Mouse (Mus musculus) lung, adult 2 months (tissue): Measurements from ENCODE around the gene Atpaf1. TPM values are rescaled to one million over a fixed set of nuclear protein-coding genes. Genes with fewer than 3 reads are reported as not detected.

Source experiments
- DNase-seq: peaks from one replicate; pipeline ENCODE4 v3.0.0; 2022
- H3K4me1 ChIP-seq: fragments of 200-500 bp; 2 replicates; pipeline ENCODE4 v1.6.1; 2011; ENCODE audit warnings: low read length; ENCODE audit not compliant: control insufficient read depth, insufficient read depth
- H3K4me3 ChIP-seq: fragments of 200-500 bp; replicated peaks from 2 replicates; pipeline ENCODE3; 2011; ENCODE audit warnings: low read depth, mild to moderate bottlenecking, control low read depth, low read length; ENCODE audit errors: extremely low read depth
- CTCF ChIP-seq: fragments of 200-500 bp; IDR thresholded peaks from 2 replicates; pipeline ENCODE4 v1.5.1; 2011; ENCODE audit warnings: mild to moderate bottlenecking, low read length, control low read depth; ENCODE audit not compliant: insufficient read depth
- POLR2A ChIP-seq: fragments of 200-500 bp; IDR thresholded peaks from 2 replicates; pipeline ENCODE4 v1.6.1; 2011; ENCODE audit warnings: low read depth, mild to moderate bottlenecking, control low read depth, low read length, borderline replicate concordance; ENCODE audit errors: extremely low read depth
- WGBS: fragments of 180-500 bp; shearing (Covaris S2); methylation state at CpG from one replicate; pipeline ENCODE4 v1.1.7; 2018; 5-methylcytosine and 5-hydroxymethylcytosine counted together
- polyA plus RNA-seq: library from polyadenylated mRNA; depleted of rRNA; stranded (reverse); fragments of >200 nt; gene quantifications from 2 replicates; pipeline ENCODE4 v1.2.3, GENCODE M21; 2012

Gene Atpaf1
- polyA plus RNA-seq, 1 experiment, result 19.6 TPM

GRCm38 (mm10) chr4:115754851-115755250 lies 29.8 kb upstream of the Atpaf1 start:
- WGBS, result 94% methylated on average over 1 of the region's 1 CpGs
- no peaks in the 10 kb centered on the region for H3K4me1 ChIP-seq
- TF ChIP-seq CTCF, result no peak
- no peak for TF ChIP-seq POLR2A
- H3K4me3 ChIP-seq, result no peak overlapping the region
- DNase-seq, result no peak

DNA sequence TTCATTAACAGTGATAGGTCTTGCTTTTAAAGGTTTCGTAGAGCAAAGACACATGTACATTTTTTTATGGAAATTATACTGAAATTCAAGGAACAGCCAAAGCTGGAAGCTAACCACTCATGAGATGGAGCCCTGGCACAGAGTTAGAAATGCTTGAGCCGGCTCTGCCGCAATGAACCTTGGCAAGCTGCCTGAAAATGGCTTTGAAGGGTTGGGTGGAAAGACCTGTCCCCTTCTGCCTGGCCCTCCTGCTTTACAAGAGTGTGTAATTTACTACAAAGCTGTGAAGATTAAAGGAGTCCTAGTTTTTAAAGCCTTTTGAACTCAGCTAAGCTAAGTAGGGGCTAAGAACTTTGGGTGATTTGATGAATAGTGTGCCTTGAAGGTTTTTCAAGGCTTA lies 23.4 kb upstream of the Atpaf1 start:
- TF ChIP-seq CTCF, result no peak
- TF ChIP-seq POLR2A, result no peak

GRCm38 (mm10) chr4:115764581-115764980 lies 20.0 kb upstream of the Atpaf1 start:
- H3K4me1 ChIP-seq, result no peaks in the 10 kb centered on the region; the same call in 1 of the 2 replicates
- no peak overlapping the region for H3K4me3 ChIP-seq
- TF ChIP-seq CTCF (no peak), POLR2A (no peak)
- DNase-seq, result no peak
- 93% methylated on average over 11 of the region's 11 CpGs for WGBS

More for the DNA sequence above, 23.4 kb upstream of the Atpaf1 start:
- Histone ChIP-seq H3K4me1 (no peaks in the 10 kb centered on the region; the same call in 1 of the 2 replicates), H3K4me3 (no peak overlapping the region)
- WGBS, result 51% methylated on average over 3 of the region's 3 CpGs
- peak; percentile 44 for DNase-seq

- DNase-seq, result no peak
Measured at GRCm38 (mm10) chr4:115767647-115768467, 16.8 kb upstream of the Atpaf1 start.

DNA sequence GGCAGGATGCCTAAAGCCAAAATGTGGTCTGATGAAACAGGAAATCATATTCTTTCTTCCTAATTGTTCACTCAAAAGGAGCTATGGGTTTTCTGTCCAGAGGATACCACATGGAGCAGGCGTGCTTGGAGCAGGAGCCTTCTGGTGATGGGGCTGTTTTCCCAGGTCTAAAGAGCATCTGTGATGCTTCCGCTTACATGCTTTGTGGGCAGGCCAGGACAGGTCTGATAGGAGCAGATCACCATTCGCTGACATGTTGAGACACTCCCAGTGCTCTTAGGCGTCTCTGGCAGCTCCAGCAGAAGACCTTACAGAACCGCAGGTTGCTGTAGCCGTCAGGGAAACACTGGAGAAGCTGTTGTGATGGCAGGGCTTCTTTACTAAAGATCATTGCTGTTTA lies 9.6 kb upstream of the Atpaf1 start:
- Histone ChIP-seq H3K4me1 (no peaks in the 10 kb centered on the region), H3K4me3 (no peak overlapping the region)
- no peak for DNase-seq
- TF ChIP-seq CTCF, result no peak
- WGBS, result 78% methylated on average over 6 of the region's 6 CpGs

More at GRCm38 (mm10) chr4:115767647-115768467, 16.8 kb upstream of the Atpaf1 start:
- no peak overlapping the region for H3K4me3 ChIP-seq
- WGBS, result 58% methylated on average over 11 of the region's 11 CpGs
- no peaks in the 10 kb centered on the region for H3K4me1 ChIP-seq
- TF ChIP-seq CTCF (no peak), POLR2A (no peak)

GRCm38 (mm10) chr4:115777627-115778026 lies 7.0 kb upstream of the Atpaf1 start:
- WGBS, result 82% methylated on average over 2 of the region's 2 CpGs
- TF ChIP-seq POLR2A, result no peak
- TF ChIP-seq CTCF, result no peak
- DNase-seq, result no peak
- Histone ChIP-seq H3K4me1 (no peaks in the 10 kb centered on the region), H3K4me3 (no peak overlapping the region)

DNA sequence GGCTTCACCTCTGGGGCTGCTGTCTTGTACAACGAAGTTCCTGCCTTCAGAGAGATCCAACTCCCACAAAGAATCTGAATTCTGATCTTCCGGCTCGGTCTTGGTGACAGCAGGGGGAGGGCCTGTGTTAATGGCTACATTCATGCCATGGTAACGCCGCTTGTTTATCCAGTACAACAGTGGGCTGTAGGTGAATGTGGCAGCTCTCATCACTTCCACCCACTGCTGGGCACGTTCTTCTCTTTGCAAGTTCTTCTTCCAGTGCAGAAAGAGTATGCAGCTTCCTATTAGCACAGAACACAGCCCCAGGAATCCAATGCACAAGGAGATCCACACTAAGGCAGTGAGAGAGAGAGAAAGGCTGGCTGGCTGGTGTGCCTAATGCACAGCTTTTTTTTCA lies 4.3 kb upstream of the Atpaf1 start:
- Histone ChIP-seq H3K4me3 (no peak overlapping the region), H3K4me1 (no peaks in the 10 kb centered on the region)
- 38% methylated on average over 6 of the region's 6 CpGs for WGBS
- no peak for DNase-seq
- no peak for TF ChIP-seq POLR2A
- no peak for TF ChIP-seq CTCF

- DNase-seq, result no peak
- TF ChIP-seq POLR2A (no peak), CTCF (no peak)
- Histone ChIP-seq H3K4me1 (peaks cover 6% of the 10 kb centered on the region), H3K4me3 (no peak within 1 kb of the TSS)
- WGBS, result 78% methylated on average over 3 of the region's 3 CpGs
Measured at GRCm38 (mm10) chr4:115780918-115781317, 3.7 kb upstream of the Atpaf1 start, which contains the start of gene Tex38. Tex38 (minus strand) TSS chr4:115781018.

GRCm38 (mm10) chr4:115782026-115782805 lies 2.4 kb upstream of the Atpaf1 start:
- WGBS, result 83% methylated on average over 5 of the region's 5 CpGs
- DNase-seq, result no peak
- TF ChIP-seq POLR2A, result no peak
- TF ChIP-seq CTCF, result no peak
- Histone ChIP-seq H3K4me1 (peaks cover 8% of the 10 kb centered on the region), H3K4me3 (no peak overlapping the region)
